Comparison of ENCODE assay signal across 8 mouse cellular contexts in the genomic region with DNA sequence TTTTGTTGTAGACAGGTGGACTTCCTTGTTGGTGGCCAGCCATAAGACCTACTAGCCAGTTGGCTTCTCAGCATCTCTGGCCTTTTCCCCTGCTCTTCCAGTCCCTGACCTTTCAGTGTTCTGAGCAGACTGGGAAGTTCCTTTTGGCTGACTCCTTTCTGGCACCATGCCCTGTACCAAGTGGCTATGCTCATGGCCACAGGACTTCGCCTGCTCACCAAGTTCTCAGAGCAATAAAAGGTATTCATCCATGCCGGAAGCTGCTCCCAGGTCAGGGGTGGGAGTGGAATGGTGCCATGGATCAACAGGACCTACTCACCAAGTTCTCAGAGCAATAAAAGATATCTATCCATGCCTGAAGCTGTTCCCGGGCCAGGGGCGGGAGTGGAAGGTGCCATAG. TPM values are rescaled to one million over a fixed set of nuclear protein-coding genes. Genes with fewer than 3 reads are reported as not detected.
DNase-seq lines count a peak whose midpoint lies in the region; ATAC-seq lines count a peak whose summit lies in the region.

No protein-coding gene starts in this region.

- H3K4me2 ChIP-seq in forebrain, embryonic 11.5 days (ENCODE audit: low read depth, low read length, severe bottlenecking): peak overlapping the region; percentile 98; the same call in 1 of the 2 replicates
- H3K4me2 ChIP-seq in limb, embryonic 12.5 days: peak overlapping the region; percentile 98
- H3K4me2 ChIP-seq in neural tube, embryonic 12.5 days (replicated peaks): peak overlapping the region; percentile 100

- no peaks in the 10 kb centered on the region for H3K9me3 ChIP-seq in forebrain, embryonic 11.5 days (ENCODE audit: control insufficient read depth, low read length)
- no peaks in the 10 kb centered on the region for H3K9me3 ChIP-seq in hindbrain, embryonic 10.5 days
- H3K9me3 ChIP-seq in limb, embryonic 12.5 days: no peaks in the 10 kb centered on the region
- no peaks in the 10 kb centered on the region for H3K9me3 ChIP-seq in neural tube, embryonic 12.5 days

- H3K36me3 ChIP-seq in forebrain, embryonic 11.5 days (ENCODE audit: control insufficient read depth, insufficient read depth, low read length): peaks cover 5% of the 10 kb centered on the region; the same call in 1 of the 2 replicates
- peaks cover 56% of the 10 kb centered on the region for H3K36me3 ChIP-seq in hindbrain, embryonic 10.5 days
- H3K36me3 ChIP-seq in limb, embryonic 12.5 days: peaks cover 52% of the 10 kb centered on the region
- H3K36me3 ChIP-seq in neural tube, embryonic 12.5 days: peaks cover 38% of the 10 kb centered on the region

- 87% methylated on average over 4 of the region's 4 CpGs for WGBS in forebrain, embryonic 11.5 days
- WGBS in hindbrain, embryonic 10.5 days: 95% methylated on average over 4 of the region's 4 CpGs
- WGBS in limb, embryonic 12.5 days: 83% methylated on average over 4 of the region's 4 CpGs
- WGBS in neural tube, embryonic 12.5 days: 74% methylated on average over 4 of the region's 4 CpGs

- no peak overlapping the region for H3K9ac ChIP-seq in forebrain, embryonic 11.5 days (ENCODE audit: low read length)
- H3K9ac ChIP-seq in limb, embryonic 12.5 days (replicated peaks): no peak overlapping the region
- no peak overlapping the region for H3K9ac ChIP-seq in neural tube, embryonic 12.5 days

- peaks cover 9% of the 10 kb centered on the region; the same call in 1 of the 2 replicates for H3K4me1 ChIP-seq in forebrain, embryonic 11.5 days (replicated peaks; ENCODE audit: control insufficient read depth, insufficient read depth, low read length)
- H3K4me1 ChIP-seq in hindbrain, embryonic 10.5 days (replicated peaks): peaks cover 40% of the 10 kb centered on the region
- peaks cover 35% of the 10 kb centered on the region for H3K4me1 ChIP-seq in limb, embryonic 12.5 days (replicated peaks)
- H3K4me1 ChIP-seq in neural tube, embryonic 12.5 days: peaks cover 36% of the 10 kb centered on the region

- H3K4me3 ChIP-seq in forebrain, embryonic 11.5 days (ENCODE audit: low read depth, low read length): peak overlapping the region; percentile 90; the same call in 1 of the 2 replicates
- peak overlapping the region; percentile 96 for H3K4me3 ChIP-seq in hindbrain, embryonic 10.5 days
- H3K4me3 ChIP-seq in limb, embryonic 12.5 days (replicated peaks): peak overlapping the region; percentile 87; the same call in 1 of the 2 replicates
- peak overlapping the region; percentile 13; the same call in 1 of the 2 replicates for H3K4me3 ChIP-seq in neural tube, embryonic 12.5 days

- H3K27me3 ChIP-seq in forebrain, embryonic 11.5 days (ENCODE audit: control insufficient read depth, insufficient read depth, low read length): no peaks in the 10 kb centered on the region
- no peaks in the 10 kb centered on the region for H3K27me3 ChIP-seq in hindbrain, embryonic 10.5 days (ENCODE audit: insufficient read depth, poor library complexity, severe bottlenecking)
- no peaks in the 10 kb centered on the region for H3K27me3 ChIP-seq in limb, embryonic 12.5 days
- no peaks in the 10 kb centered on the region for H3K27me3 ChIP-seq in neural tube, embryonic 12.5 days (replicated peaks)

- no peak for ATAC-seq in forebrain, embryonic 11.5 days (replicated peaks; ENCODE audit: low FRiP score)
- no peak for ATAC-seq in limb, embryonic 12.5 days (ENCODE audit: insufficient number of reproducible peaks, insufficient read depth, low FRiP score, low TSS enrichment, low read depth)
- ATAC-seq in neural tube, embryonic 12.5 days (ENCODE audit: low FRiP score, low read depth): no peak

- peak; percentile 47 for DNase-seq in urinary bladder, postnatal 25 days (ENCODE audit: low spot score)
- DNase-seq in urinary bladder, adult 18-20 months (ENCODE audit: low spot score in 2 of 2): no peak
- DNase-seq in forebrain, embryonic 11.5 days (ENCODE audit: low spot score): no peak
- no peak for DNase-seq in hindbrain, embryonic 10.5 days (ENCODE audit: low spot score)
- DNase-seq in left cerebral cortex, adult 18-20 months (ENCODE audit: low spot score in 2 of 2): no peak
- no peak for DNase-seq in embryo, embryonic 10 days (ENCODE audit: low spot score)

- H3K27ac ChIP-seq in forebrain, embryonic 11.5 days (ENCODE audit: low read depth, low read length): no peak overlapping the region
- no peak overlapping the region for H3K27ac ChIP-seq in hindbrain, embryonic 10.5 days
- H3K27ac ChIP-seq in limb, embryonic 12.5 days: peak overlapping the region; percentile 35; the same call in 1 of the 2 replicates
- H3K27ac ChIP-seq in neural tube, embryonic 12.5 days: no peak overlapping the region

RNA-seq across cellular contexts. Expression of a gene that starts 1.2 kb away (rescaled TPM):
- 0.41 and 0.44 TPM in 2 replicates for polyA plus RNA-seq in forebrain, embryonic 11.5 days (2014; fragmentation: Nextera tagmentation; extraction: Ambion mirVana)
- 0.61 and 2.5 TPM in 2 replicates for polyA plus RNA-seq in hindbrain, embryonic 10.5 days (2016; fragmentation: Nextera tagmentation; extraction: Ambion mirVana)
- polyA plus RNA-seq in limb, embryonic 12.5 days (2016; fragmentation: Nextera tagmentation; extraction: Ambion mirVana): not detected in 2 replicates
- 0.28 TPM in 2 replicates for polyA plus RNA-seq in neural tube, embryonic 12.5 days (2016; fragmentation: Nextera tagmentation; extraction: Ambion mirVana)
- total RNA-seq in left cerebral cortex, adult 18-20 months (2021): 1 to 10 TPM; 2.0 to 2.1 TPM

RNA-seq across cellular contexts. Expression of a gene that starts 2.3 kb away (rescaled TPM):
- polyA plus RNA-seq in forebrain, embryonic 11.5 days (2014; fragmentation: Nextera tagmentation; extraction: Ambion mirVana): 72.1 and 73.4 TPM in 2 replicates
- polyA plus RNA-seq in hindbrain, embryonic 10.5 days (2016; fragmentation: Nextera tagmentation; extraction: Ambion mirVana): 80.9 and 81.8 TPM in 2 replicates
- 54.9 and 56.6 TPM in 2 replicates for polyA plus RNA-seq in limb, embryonic 12.5 days (2016; fragmentation: Nextera tagmentation; extraction: Ambion mirVana)
- polyA plus RNA-seq in neural tube, embryonic 12.5 days (2016; fragmentation: Nextera tagmentation; extraction: Ambion mirVana): 58.6 and 62.7 TPM in 2 replicates
- 10 to 100 TPM; 69.6 to 70.1 TPM for total RNA-seq in left cerebral cortex, adult 18-20 months (2021)

RNA-seq across cellular contexts. Expression of a gene that starts 2.4 kb away (rescaled TPM):
- polyA plus RNA-seq in forebrain, embryonic 11.5 days (2014; fragmentation: Nextera tagmentation; extraction: Ambion mirVana): 28.8 and 31.4 TPM in 2 replicates
- polyA plus RNA-seq in hindbrain, embryonic 10.5 days (2016; fragmentation: Nextera tagmentation; extraction: Ambion mirVana): 37.8 and 40.1 TPM in 2 replicates
- polyA plus RNA-seq in limb, embryonic 12.5 days (2016; fragmentation: Nextera tagmentation; extraction: Ambion mirVana): 37.2 and 45.6 TPM in 2 replicates
- polyA plus RNA-seq in neural tube, embryonic 12.5 days (2016; fragmentation: Nextera tagmentation; extraction: Ambion mirVana): 37.9 and 38.5 TPM in 2 replicates
- 10 to 100 TPM; 32.5 to 34.3 TPM for total RNA-seq in left cerebral cortex, adult 18-20 months (2021)

RNA-seq across cellular contexts. Expression of a gene that starts 6.4 kb away (rescaled TPM):
- polyA plus RNA-seq in forebrain, embryonic 11.5 days (2014; fragmentation: Nextera tagmentation; extraction: Ambion mirVana): 33.8 and 34.0 TPM in 2 replicates
- 35.1 and 36.0 TPM in 2 replicates for polyA plus RNA-seq in hindbrain, embryonic 10.5 days (2016; fragmentation: Nextera tagmentation; extraction: Ambion mirVana)
- polyA plus RNA-seq in limb, embryonic 12.5 days (2016; fragmentation: Nextera tagmentation; extraction: Ambion mirVana): 34.7 and 35.5 TPM in 2 replicates
- polyA plus RNA-seq in neural tube, embryonic 12.5 days (2016; fragmentation: Nextera tagmentation; extraction: Ambion mirVana): 33.8 and 34.9 TPM in 2 replicates
- 10 to 100 TPM; 34.9 to 35.3 TPM for total RNA-seq in left cerebral cortex, adult 18-20 months (2021)

RNA-seq across cellular contexts. Expression of a gene that starts 15.9 kb away (rescaled TPM):
- polyA plus RNA-seq in forebrain, embryonic 11.5 days (2014; fragmentation: Nextera tagmentation; extraction: Ambion mirVana): 8.0 and 9.3 TPM in 2 replicates
- polyA plus RNA-seq in hindbrain, embryonic 10.5 days (2016; fragmentation: Nextera tagmentation; extraction: Ambion mirVana): 6.8 and 10.2 TPM in 2 replicates
- polyA plus RNA-seq in limb, embryonic 12.5 days (2016; fragmentation: Nextera tagmentation; extraction: Ambion mirVana): 6.1 and 6.5 TPM in 2 replicates
- polyA plus RNA-seq in neural tube, embryonic 12.5 days (2016; fragmentation: Nextera tagmentation; extraction: Ambion mirVana): 23.2 and 25.4 TPM in 2 replicates
- 100 to 1,000 TPM; 123 to 129 TPM for total RNA-seq in left cerebral cortex, adult 18-20 months (2021)

Comparison
In these comparisons a context has a peak if more than half of its experiments do, and no peak if none do; other contexts are left out.
1. H3K4me3 ChIP-seq: peak in every context shown above with its lines; median percentile 96 in hindbrain, embryonic 10.5 days; 90 in forebrain, embryonic 11.5 days; 87 in limb, embryonic 12.5 days; 13 in neural tube, embryonic 12.5 days.